Mouse (Mus musculus) adrenal gland, adult (tissue): ENCODE data around the gene Bcs1l.

Experiments used
- DNase-seq, 2 experiments: peaks; one replicate each; pipeline ENCODE4 v3.0.0; 2022 to 2023; ENCODE audit warnings: low spot score in 1 of 2; ENCODE audit not compliant: inconsistent age in 2 of 2

Bcs1l gene

DNA sequence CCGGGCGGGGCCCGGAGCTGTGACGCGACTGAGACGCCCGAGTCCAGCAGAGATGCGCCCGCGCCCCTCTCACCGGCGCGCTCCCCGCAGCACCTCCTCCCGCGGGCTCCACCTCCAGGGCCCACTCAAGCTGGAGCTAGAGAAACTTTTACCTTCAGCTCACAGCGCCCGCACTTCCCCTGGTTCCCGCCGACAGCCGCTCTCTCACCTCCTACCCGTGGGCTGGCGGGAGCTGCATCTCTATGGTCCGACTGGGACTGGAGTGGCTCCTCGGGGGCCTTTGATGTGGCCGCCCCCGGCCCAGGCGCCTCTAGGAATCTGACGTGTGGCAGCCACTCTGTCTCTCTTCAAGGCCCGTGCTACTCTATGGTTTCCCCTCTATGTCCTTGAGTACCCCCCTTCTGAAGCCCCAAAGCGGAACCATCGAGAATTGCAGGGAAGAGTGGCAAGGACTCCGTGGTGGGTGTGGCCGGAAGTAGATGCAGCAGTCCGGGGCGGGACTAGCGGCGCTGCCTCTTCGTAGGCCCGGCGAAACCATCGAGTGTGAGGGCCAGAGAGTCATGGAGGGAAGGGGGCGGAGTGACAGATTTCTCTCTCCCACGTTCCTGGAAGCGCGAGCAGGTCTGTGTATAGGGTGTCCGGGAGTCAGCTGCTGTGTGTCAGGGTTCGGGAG lies at the start of gene Bcs1l, which contains the start of gene Zfp142:
Gene Bcs1l, plus strand, starts transcription at position 517 of the 673 bp plus-strand sequence.
Gene Zfp142, minus strand, starts transcription at position 474 of the 673 bp plus-strand sequence.
- DNase-seq: peak; percentile 99 to 100

DNA sequence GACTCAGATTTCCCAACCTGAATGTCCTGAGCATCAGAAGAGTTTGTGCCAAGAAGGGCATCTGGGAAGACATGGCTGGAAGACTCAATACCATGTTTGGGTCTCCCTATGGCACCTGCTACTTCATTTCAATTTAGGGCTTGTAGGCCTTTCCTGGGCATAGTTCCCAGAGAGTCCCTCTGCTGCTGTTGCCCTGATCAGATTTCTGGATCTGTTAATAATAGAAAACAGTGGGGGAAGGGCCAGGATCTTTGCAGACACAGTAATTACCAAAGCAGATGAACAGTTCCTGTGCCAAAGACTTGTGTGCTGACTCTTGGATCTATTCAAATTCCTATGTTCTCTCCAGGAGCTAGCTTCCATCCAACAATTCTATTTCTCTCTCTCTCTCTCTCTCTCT lies 49.4 kb upstream of the Bcs1l start:
- no peak for DNase-seq

DNA sequence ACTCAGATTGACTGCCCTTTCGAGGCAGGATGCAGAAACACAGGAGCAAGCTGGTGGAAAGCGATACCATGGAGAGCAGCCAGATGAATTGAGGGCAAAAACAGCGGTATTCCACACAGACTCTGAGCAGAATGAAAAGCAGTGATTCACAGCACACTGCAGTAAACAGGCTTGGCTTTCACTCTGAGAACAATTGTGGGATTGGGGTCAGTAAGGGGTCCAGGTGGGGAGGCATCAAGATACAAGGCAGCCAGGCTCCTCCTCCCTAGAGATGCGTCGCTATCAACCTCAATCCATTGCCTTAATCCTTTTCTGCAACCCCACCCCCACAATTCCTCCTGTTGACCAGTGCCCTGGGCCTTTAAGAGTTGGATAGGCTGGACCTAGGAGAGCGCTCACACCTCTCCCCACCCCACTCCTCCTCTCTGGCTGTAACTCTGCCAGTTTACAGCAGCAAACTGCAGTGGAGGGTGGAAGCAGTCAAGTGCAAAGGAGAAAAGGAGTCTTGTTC lies 45.6 kb upstream of the Bcs1l start, which contains the start of gene Plcd4:
Gene Plcd4, plus strand, starts transcription at position 438 of the 511 bp plus-strand sequence.
- DNase-seq: peak; percentile 17 to 62

DNA sequence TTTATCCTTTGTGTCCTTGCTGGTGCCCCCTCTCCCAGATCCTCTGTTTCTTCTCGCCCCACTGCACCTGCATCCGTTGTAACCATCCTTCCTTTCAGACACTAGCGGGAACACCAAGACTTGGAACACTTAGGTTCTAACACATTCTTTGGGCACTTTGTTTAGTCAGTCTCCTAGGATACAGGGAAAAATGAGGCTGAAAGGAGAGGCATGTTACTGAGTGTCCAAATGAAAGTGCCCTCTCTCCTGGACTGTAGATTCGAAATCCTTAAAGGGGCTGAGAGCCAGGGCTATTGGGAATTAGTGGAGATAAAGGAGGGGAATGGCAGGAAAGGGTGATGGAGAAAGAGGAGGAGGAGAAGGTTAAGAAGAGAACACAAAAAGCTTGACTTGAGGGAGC lies 43.9 kb upstream of the Bcs1l start, which contains the start of gene Usp37:
Gene Usp37, minus strand, starts transcription at position 101 of the 400 bp plus-strand sequence.
- no peak for DNase-seq

DNA sequence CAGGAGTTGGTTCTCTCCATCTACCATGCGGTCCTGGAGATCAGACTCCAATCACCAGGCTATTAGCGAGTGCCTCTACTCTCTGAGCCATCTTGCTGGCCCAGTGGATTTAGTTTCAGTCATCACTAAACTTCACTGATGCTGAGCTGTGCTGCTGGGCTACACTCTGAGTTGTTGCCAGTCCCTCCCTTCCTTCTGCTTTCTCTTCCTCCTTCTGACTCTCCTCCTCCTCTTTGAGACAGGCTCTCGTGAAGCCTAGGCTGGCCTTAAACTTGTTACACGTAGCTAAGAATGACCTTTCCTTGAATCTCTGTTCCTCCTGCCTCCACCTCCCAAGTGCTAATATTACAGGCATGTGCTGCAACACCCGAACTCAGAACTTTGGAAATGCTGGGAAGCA lies 29.0 kb upstream of the Bcs1l start:
- no peak for DNase-seq

DNA sequence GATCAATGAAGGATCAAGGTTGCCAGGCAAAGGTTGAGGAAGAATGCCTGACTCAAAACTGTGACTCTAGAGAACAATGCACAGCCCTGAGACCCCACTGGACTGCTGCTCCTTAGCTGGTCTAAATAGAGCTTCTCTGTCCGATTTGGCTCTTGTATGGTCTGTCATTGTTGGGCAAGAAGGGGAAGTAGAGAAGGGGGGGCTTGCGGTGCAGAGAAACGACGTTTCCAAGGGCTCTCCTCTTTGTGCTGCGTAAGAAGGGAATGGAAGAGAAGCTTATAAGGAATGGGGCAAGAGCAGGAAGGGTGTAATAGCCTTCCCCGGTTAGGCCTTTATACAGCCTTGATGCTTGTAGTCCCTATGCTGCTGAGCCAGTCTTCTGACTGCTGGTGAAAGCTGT lies 22.3 kb upstream of the Bcs1l start:
- DNase-seq: no peak

DNA sequence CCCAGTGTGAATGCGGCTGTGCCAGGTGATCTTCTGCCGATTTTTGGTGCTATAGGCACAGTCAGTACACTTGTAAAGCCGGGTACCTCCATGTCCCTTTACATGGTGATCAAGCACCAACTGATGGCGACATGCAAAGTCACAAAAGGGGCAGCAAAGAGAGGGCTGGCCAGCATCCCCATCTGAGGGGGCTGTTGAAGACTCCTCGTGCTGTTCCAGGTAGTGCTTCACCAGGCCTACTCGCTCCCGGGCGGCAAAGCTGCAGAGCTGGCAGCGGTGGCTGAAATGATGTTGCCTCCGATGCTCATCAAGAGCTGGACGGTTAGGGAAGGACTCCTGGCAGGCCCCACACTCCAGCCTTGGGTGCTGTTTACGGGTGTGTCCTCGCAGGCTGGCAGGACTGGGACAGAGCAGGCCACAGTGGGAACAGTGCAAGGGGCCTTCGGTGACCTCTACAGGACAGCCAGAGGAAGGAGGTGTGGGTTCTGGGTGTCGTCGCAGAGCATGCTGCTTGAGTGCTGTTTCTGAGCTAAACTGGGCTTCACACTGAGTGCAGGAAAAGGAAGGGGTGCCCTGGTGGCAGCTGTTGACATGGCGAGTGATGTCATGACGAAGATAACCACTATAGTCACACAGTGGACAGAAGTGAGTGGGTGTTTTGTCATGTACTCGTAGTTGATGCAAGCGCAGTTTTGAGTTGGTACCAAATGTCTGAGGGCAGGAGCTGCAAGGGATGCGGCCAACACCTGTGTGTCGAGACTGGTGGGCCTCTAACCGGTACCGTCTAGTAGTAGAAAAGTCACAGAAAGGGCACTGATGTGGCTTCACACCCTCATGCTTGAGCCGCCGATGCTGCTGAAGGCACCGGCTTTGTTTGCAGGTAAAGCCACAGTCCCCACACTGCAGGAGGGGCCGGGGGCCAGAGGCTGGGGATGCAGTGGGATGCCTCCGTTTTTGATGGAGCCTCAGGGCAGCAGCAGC lies 18.1 kb upstream of the Bcs1l start:
- peak in 1 of 2 experiments; percentile 17 for DNase-seq

DNA sequence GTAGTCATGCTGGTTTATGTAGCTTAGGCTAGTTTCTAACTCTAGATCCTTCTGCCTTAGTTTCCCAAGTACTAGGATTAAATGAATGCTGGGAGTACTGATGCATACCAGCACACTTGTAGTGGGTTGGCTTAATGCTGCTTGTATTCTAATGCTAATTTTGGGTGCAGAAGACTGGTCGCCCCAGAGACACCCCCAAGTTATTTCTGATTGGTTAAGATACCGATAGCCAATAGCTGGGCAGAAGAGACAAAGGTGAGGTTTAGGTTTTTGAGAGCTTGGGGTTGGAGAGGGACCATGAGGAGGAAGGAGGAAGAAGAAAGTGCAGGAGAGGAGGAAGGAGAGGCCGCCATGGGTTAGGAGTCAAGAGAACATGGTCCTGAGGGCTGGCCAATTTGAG lies 5.5 kb upstream of the Bcs1l start:
- DNase-seq: no peak

DNA sequence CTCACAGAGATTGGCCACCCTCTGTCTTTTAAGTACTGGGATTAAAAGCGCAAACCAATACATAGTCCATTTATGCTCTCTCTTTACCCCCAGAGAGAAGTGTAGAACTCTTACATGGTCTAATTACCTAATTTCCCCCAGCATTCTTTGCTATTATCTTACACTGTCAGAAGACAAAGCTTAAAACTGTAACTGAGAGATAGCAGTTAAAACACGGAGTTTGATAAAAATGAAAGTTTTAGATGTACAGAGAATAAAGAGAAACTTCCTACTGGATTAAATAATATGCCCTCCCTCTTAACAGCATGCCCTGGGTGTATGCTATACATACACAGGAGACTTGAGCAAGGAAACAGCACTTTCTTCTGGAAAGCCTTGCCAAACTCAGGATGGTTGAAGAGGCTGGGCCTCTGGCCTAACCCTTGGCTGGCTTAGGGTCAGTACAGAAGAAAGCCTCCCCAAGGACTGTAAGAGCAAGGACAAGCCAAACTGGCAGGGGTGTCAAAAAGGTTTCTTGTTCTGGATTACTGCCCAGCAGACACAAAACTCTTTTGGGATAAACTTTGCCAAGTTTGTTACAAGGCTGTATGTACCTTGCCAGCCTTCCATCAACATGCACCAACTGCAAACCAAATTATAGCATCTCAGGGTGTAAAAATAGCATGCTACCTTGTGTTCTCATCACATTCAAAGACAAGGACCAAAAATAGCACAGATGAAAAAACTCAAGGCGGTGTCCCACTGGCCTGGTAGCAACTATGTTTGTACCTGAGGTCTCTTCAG lies 3.3 kb upstream of the Bcs1l start:
- peak in 1 of 2 experiments; percentile 67 for DNase-seq

DNA sequence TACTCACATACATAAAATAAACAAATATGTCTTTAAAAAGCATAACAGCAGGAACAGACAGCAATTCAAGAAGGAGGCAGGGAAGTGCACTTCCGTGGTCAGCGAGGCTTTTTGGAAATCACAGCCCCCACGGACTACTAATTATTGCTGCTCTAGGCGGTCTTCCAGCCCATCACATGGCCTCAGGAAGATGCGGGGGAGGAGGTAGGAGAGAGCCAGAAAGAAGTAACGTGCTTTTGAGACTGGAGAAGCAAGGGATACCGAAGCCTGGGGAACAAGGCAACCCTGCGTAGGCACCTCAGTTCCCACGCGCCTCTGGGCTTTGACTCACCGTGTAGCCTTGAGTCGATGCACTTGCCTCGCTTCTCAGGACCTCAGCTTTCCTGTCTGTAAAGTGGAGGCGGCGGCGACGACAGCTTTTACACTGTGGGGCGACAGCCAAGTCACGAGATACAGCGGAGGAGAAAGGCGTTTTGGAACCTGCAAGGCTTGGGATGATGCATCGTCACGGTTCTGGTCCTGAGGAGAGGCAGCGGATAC lies 786 bp upstream of the Bcs1l start:
- DNase-seq: no peak

DNA sequence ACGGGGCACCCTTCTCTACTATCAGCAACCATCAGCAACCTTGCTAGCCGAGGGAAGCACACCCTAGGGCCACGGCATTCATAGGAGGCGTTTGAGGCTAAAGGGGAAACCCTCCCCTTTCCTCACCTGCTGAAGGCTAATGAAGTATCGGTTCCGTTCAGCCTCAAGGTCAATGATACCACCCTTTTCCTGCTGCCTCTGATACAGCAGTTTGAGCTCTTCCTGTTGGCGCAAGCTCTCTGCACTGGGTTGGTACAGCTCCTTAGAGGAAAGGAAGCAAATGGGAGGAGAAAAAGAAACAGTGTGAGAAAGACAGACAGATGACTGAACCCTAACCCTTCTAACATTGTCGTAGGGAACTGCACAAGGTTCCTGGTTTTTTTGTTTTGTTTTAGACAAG lies 6.3 kb downstream of the Bcs1l start:
- DNase-seq: peak in 1 of 2 experiments; percentile 34

DNA sequence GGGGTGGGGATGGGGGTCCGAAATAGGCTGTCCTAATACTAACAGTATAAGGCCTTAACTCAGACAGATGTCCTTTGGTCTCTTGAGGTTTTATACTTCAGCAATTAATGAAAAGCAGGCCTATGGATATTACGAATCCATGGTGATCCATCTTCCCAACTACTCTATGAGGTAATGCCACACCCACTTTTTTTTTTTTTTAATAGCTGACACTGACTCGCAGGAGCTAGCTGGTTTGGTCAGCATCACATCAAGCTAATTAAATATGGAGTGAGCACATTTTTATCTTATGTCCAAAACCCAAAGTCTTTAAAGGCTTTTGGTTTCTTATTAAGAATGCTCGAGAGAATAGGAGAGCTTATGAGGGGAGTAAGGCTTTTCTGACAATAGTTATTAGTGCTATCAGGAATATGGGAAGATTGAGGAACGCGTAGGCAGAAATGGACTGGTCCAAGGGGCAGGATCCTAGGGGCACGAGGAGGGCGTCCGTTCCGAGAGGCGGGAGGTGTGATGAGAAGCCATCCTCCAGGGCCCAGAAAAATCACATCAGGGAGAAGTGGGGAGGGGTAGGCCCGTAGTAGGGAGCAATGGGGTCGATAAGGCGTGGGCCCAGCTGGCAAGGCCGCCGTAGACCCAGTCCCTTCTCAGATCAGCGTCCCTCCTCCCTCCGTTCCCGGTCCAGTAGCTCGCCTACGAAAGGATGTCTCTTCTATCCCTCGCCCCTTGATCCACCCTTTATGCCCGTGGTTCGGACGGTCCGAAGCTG lies 12.6 kb downstream of the Bcs1l start:
- no peak for DNase-seq

DNA sequence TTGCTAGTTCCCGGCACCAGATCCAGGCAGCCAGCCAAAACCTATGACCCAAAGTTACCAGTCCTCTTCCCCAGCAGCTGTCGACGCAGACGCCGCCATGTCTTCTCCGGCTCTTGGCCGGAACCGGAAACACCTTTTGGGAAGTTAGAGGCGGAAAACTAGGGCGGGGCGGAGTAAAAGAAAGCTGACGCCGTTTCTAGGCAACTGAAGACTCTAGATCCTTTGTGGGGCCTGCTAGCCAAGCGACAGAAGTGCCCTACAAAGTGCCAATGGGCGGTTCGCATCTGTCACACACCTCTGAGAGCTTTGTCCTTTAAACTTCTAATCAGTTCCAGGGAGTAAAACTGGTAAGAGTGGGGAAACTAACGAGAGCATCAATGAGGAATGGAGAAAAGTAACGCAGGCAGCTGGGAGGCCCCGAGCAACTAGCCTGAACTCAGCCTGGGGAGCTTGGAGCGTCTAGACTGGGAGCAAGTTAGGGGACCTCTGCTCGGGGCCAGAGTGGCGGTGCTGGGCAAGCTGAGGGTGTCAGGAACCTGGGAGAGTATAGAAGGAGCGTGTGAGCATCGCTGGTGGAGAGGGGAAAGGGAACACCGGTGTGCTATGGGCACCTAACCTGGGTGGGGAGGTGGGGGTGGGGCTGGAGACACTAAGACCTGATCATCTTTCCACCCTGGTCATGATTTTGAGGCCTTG lies 13.3 kb downstream of the Bcs1l start, which contains the start of the genes Rnf25 and Stk36:
Gene Rnf25, minus strand, starts transcription at position 131 of the 696 bp plus-strand sequence.
Gene Stk36, plus strand, starts transcription at position 179 of the 696 bp plus-strand sequence.
- peak; percentile 89 to 95 for DNase-seq

DNA sequence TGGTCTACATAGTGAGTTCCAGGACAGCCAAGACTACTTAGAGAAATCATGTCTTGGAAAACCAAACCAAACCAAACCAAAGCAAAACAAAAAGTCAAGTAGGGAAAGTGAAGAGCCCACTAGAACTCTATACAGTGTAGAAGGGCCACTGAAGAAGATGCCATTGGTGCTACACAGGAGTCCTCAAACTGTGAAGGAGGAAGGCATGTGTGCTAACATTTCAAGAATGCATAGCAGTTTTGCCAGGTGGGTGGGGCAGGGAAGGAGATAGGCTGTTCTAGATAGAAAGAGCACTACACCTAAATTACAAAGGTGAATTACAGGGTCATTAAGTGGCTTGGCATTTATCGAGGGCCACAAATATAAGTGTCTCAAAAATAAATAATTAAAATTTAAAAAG lies 36.1 kb downstream of the Bcs1l start:
- DNase-seq: no peak

DNA sequence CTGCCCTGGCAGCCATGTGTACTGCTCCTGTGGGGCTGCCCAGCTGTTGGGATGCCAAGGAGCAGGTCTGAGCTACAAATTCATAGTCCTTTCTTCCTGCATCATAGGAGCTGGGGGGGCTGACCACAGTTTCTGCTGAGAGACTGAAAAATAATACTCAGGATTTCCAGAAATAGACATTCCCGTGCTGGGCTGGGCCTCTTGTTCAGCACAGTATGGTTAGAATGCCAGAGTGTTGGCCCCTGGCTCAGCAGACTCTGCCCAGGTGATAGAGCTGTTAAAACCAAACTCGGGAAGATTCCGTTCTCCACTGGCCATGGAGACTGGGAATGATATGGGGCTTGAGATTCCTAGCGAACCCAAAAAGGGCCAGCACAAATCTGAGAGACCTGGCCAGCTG lies 38.0 kb downstream of the Bcs1l start:
- no peak for DNase-seq

DNA sequence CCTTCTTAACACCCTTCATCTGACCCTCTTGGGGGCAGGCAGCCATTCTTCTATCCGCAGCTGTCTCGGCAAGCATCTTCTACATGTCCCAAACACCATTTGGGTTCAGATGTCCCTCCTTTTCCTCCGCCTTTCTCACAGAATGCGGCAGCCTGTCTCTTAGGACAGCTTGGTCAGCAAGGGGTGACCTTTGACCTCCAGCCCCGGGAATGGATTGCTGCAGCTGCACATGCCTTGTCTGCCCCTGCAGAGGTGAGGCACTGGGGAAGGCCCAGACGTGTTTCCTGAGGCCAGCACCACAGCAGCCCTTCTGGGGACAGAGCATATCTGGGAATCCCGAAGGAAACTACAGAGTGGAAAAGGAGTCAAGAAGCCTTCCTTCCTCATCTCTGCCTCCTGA lies 39.9 kb downstream of the Bcs1l start:
- DNase-seq: no peak

DNA sequence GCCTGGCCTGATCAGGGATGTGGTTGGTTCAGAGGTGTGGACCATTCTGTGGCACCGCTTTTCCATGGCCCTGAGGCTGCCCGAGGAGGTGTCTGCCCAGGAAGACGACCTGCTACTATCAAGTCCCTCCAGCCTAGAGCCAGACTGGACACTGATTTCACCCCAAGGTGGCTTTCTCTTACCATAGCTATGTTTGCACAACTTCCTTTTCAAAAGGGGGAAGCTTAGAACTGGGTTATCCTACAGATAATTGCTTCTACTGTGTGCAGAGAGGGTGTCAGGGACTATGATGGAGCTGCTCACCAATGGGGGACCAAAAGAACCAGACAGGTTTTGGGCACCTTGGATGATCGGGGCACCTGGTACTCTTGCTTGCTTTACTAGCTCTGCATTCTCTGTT lies 44.6 kb downstream of the Bcs1l start:
- DNase-seq: no peak
